Mouse (Mus musculus): ENCODE data around the gene Slc25a22. TPM values are rescaled to one million over a fixed set of nuclear protein-coding genes. Genes with fewer than 3 reads are reported as not detected.

Slc25a22 gene
- total RNA-seq, 1 experiment from 2014 or later = 11.1 TPM

GRCm38 (mm10) chr7:141388487-141389109 is 49.1 kb downstream of the Slc25a22 start:
- no peak for ATAC-seq (replicated peaks; ENCODE audit: low read depth, poor library complexity, severe bottlenecking)

- no peak for ATAC-seq (replicated peaks; ENCODE audit: low read depth, poor library complexity, severe bottlenecking)
These were observed 49.7 kb downstream of the Slc25a22 start for GRCm38 (mm10) chr7:141387807-141388486.

- ATAC-seq (replicated peaks; ENCODE audit: low read depth, poor library complexity, severe bottlenecking) = peak; percentile 51
These were observed 56.4 kb downstream of the Slc25a22 start for GRCm38 (mm10) chr7:141381068-141381835.

Other genes starting within 250 kb of the Slc25a22 start
- 23.5 and 36.8 TPM in 2 replicates for gene Hras, start 243.9 kb downstream of the Slc25a22 start, total RNA-seq (2017)
- 1.2 TPM in 2 replicates for gene Lrrc56, start 243.7 kb downstream of the Slc25a22 start, total RNA-seq (2017)
- 0.32 and 1.2 TPM in 2 replicates for gene Lmntd2, start 223.8 kb downstream of the Slc25a22 start, total RNA-seq (2017)
- 1.8 and 5.9 TPM in 2 replicates for gene Rassf7, start 222.0 kb downstream of the Slc25a22 start, total RNA-seq (2017)
- 64.1 and 114 TPM in 2 replicates for gene Phrf1, start 209.1 kb downstream of the Slc25a22 start, total RNA-seq (2017)
- gene Irf7, start 171.4 kb downstream of the Slc25a22 start, total RNA-seq (2017) = 3.4 and 24.7 TPM in 2 replicates
- not detected in 2 replicates for gene Cdhr5, start 161.1 kb downstream of the Slc25a22 start, total RNA-seq (2017)
- gene Sct, start 158.8 kb downstream of the Slc25a22 start, total RNA-seq (2017) = not detected in 2 replicates
- gene Drd4, start 145.9 kb downstream of the Slc25a22 start, total RNA-seq (2017) = not detected in 2 replicates
- gene Deaf1, start 110.2 kb downstream of the Slc25a22 start, total RNA-seq (2017) = 18.7 and 29.1 TPM in 2 replicates
- gene Tmem80, start 110.2 kb downstream of the Slc25a22 start, total RNA-seq (2017) = 7.4 and 9.0 TPM in 2 replicates
- gene Eps8l2, start 99.0 kb downstream of the Slc25a22 start, total RNA-seq (2017) = 1.1 TPM in 1 of 2 replicates, not detected in the other
- gene Taldo1, start 45.7 kb downstream of the Slc25a22 start, total RNA-seq (2017) = 295 and 302 TPM in 2 replicates
- 11.4 and 12.7 TPM in 2 replicates for gene Gatd1, start 23.8 kb downstream of the Slc25a22 start, total RNA-seq (2017)
- not detected in 2 replicates for gene Cend1, start 8.4 kb downstream of the Slc25a22 start, total RNA-seq (2017)
- 8.3 and 14.3 TPM in 2 replicates for gene Pidd1, start 6.1 kb upstream of the Slc25a22 start, total RNA-seq (2017)
- 2,332 and 2,799 TPM in 2 replicates for gene Rplp2, start 9.5 kb upstream of the Slc25a22 start, total RNA-seq (2017)
- gene Pnpla2, start 17.3 kb upstream of the Slc25a22 start, total RNA-seq (2017) = 13.9 and 14.4 TPM in 2 replicates
- gene Cracr2b, start 23.2 kb upstream of the Slc25a22 start, total RNA-seq (2017) = 0.39 TPM in 1 of 2 replicates, not detected in the other
- 31.4 and 32.9 TPM in 2 replicates for gene Cd151, start 29.5 kb upstream of the Slc25a22 start, total RNA-seq (2017)
- 44.5 and 47.0 TPM in 2 replicates for gene Polr2l, start 37.2 kb upstream of the Slc25a22 start, total RNA-seq (2017)
- gene Tspan4, start 37.3 kb upstream of the Slc25a22 start, total RNA-seq (2017) = 50.3 and 53.3 TPM in 2 replicates
- gene Chid1, start 102.0 kb upstream of the Slc25a22 start, total RNA-seq (2017) = 25.4 and 27.5 TPM in 2 replicates
- gene Ap2a2, start 124.3 kb upstream of the Slc25a22 start, total RNA-seq (2017) = 26.6 and 27.8 TPM in 2 replicates
- gene Muc6, start 217.4 kb upstream of the Slc25a22 start, total RNA-seq (2017) = 0.18 TPM in 1 of 2 replicates, not detected in the other